Mouse (Mus musculus) heart, adult 18-20 months (tissue): ENCODE measurements at regions not wholly inside any gene's neighbourhood (a gene's known extent, or its start where the extent isn't known, plus 50 kb on each side); places are given as distances from the start of the nearest gene placed in this dataset.
A peak's percentile ranks its signal among the peaks of the same experiment; 100 is the strongest.

Source experiments
- DNase-seq, 2 experiments: peaks; one replicate each; pipeline ENCODE4 v3.0.0; 2021 to 2022; ENCODE audit warnings: mixed read lengths in 1 of 2

DNA sequence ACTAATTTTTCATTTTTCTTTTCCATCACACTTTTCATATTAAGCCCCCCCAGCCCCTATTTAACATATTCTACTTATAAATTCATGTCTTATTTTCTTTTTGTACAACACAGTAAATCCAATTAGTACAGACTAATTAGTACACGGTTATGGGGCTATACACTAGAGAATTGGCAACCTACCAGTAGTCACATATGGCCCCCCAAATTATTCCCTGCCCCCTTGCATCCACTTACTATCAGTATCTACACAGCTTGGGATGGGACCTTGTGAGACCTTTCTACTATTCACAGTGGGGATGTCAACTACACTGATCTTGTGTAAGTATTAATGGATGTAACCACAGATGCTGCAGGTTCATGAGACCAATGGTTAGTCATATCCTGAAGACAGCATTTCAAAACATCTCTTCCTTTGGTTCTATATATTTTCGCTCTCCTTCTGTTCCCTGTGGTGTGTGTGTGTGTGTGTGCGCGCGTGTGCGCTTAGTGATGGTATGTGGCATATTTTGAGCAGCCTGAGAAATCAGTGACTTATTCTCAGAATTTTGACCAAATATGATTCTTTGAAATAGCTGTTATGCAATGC, 732.9 kb upstream of the Zeb2 start:
- no peak for DNase-seq

DNA sequence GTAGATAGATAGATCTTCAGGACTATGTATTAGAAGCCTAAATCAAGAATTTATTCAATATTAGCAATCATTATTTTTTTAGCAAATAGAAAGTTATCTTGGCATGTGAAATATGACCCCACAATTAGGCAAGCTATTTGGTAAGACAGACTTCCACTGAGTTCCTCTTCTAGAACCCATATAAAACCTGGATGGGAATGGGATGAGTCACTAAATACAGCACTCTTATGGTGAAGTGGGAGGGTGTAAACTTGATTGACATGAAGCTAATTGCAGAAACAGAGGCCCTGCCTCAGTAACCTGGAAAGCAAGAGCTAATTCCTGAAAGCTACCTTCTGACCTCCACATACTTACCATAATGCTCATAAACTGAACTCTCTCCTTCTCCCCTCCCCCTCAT, 723.2 kb upstream of the Zeb2 start:
- DNase-seq = no peak

DNA sequence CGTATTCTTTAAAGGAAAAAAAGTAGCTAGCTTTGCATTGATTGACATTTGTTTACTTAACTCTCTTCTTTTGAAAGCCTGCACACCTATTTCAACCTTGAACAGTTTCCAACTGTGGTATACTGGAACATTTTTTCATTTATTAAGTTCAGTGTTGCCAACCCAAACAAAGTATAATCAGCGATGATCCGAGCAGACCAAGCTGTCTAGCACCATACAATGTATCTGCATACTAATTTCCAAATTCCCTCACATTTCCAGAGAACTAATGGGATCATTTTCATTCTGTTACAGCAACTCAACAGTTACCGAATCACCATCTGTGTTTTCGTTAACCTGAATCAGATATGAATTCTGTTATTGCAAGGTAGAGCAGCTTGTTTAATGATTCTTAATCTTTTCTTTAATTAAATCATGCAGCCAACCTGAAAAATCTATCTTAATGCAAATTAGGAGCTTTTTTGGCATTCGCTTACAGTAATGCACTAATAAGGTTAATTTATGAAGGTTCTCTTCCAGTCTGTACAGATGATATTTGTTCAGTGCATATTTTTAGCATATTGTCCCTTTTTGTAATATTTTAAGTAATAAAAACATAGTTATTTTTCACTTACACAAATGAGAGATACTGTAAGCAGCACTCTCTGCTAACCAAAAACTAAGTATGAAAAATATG, 719.5 kb upstream of the Zeb2 start:
- no peak for DNase-seq

DNA sequence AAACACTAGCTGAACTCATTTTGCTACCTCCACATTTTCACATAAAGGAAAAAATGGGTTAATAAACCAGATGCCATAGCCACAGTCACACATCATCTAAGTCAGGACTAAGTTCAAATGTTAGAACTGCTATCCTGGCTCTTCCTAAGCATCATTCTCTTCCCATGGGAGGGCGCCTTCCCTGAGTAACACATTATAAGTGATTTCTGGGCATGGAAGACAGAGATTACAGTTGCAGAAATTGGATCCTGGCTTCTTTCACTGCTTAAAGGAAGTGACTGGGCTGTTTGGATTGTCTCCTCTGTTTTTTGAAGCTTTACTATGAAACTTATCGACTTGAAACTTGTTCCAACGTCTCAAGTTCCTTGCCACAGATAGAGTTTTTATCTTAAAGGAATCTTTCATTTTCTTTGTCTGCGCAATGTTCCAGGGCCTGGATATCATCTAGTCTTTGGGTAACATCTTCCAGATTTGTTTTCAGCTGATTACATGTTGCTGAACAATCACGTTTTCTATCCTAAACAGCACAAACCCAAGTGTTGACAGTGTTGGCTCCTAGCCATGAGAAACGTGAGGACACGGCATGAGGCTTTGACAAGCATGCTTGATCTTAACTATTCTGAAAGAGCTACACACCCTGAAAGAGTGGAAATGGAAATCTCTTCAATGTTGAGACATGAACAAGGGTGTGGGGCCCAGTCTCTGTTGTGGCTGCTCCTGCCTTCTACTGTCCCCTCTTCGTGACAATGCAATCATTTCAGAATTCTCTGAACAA, 700.9 kb upstream of the Zeb2 start:
- DNase-seq = peak; percentile 7 to 10

DNA sequence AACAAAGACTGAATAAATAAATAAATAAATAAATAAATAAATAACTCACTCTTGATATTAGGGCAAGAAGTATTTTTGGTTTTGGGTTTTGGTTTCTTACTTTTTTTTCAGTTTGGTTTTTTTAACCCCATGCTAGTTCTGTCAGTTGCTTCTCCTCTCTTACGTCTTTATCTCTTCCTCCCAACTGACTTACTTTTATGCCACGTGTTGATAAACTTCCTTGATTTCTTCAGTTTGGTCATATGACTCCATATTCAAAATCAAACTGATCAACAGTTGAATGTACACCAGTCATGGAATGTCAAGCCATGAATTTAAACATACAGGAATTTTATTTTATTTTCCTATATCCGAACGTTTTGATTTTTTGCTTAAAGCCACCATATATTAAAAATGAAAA, 697.5 kb upstream of the Zeb2 start:
- no peak for DNase-seq

DNA sequence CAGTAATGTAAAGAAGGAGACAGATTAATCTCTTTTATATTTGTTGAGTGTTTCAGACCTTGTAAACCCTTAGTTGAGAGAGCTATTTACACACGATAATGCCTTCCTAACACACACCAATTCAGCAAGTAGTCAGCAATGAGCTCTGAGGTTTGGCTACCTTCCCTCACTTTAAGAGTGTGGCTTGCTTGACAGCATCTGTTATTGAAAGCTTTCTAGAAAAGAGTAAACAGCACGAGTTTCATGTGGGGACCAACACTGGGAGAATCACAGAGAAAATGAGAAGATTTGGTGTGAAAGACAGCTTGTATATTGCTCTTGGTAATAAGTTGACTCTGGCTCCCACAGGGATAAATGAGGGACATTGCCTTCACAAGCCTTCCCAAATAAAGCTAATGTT, 688.1 kb upstream of the Zeb2 start:
- DNase-seq = no peak

DNA sequence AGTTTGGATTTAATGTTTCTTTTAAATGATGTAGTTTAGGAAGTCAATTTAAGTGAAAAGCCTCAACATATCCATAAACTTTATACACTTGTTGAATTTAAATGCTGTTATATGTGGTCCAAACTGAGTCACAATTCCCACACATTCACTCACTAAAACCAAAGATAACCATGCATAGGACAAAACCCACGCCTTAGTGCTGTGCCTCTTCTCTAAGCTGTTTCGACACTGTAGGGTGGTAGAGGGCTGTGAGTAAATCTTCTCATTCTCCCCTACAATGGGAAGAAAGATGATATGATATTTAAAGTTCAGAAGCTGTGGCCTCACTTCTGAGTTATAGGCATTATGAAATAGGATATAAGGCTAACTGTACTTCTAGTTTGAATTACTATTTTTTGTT, 682.9 kb upstream of the Zeb2 start:
- DNase-seq = no peak

DNA sequence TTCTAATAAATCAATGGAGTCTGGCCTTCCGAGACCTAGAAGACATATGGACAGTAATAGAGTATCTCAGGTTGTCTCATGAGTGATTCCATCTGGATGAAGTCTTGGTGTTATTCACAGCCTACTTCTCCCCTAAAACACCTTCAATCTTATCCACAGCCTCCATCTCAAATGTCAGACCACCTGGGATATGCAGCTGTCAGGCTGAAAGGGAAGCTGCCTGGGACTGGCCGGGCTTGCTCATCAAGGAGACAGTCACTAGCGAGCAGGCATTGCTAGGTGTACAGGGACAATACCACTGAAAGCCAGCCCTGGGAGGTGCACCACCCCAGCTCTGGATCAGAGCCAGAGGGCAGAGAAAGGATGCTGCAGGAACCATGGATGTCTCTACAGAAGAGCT, 676.4 kb upstream of the Zeb2 start:
- no peak for DNase-seq

DNA sequence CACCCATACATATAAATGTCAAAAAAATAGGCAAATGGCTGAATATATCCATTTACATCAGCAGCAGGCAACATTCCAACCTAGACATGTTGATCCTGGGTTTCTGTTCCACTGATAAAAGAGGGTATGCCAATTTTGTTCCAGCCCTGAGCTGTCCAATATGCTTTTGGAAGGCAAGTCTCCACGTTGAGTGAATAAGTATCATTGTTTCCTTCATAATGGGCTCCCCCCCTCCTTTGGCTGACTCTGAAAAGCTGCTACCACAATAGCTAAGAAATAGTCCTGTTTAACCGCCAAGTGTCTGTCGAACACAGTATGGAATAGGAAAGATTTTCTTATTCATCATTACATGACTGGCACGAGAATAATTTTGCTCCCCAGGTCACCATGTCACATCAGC, 672.5 kb upstream of the Zeb2 start:
- no peak for DNase-seq

DNA sequence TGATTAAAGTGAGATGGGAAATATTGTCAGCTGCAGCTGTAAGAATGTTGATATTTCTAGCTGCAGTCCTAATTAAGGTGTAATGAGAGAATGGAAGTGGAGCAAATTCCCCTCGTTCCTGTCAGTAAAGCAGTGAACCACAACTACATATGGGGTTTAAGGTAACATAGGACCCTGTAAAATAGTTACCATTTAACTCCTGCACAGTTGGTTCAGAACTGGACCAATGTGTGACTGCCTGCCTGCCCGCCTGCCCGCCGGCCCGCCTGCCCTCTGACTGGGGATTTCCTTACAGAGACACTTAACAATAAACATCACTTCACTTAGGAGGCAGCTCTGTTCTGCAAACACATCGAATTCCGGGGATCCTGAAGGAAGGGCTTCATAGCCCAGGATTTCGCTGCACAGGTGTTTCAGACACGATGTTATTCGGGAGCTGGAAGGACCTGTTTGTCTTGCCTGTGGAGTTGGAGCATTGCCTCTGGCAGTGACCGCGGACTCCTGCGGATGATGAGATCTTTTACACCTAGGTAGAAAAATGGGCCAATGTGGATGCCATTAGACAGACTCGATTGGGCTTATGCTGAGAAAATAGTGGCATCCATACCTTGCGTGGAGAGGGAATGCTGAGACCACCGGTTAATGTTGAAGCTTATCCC, 670.7 kb upstream of the Zeb2 start:
- no peak for DNase-seq

DNA sequence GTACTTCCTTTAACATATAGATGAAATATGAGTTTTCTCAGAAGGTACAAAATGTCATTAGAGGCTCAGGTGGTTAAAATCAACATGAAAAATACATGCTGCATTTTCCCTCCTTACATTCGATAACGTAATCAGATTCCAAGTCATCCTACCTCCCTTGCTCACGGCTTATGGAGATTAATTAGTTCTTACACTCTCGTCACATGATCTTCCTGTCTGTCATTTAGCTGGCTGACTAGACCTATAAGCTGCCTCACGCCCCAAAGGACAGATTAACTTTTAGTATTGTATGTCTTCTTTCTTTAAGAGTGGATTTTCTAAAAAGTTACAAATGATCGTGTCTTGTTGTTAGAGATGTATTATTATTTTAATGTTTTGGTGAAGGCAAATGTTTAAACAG, 669.6 kb upstream of the Zeb2 start:
- DNase-seq = no peak

DNA sequence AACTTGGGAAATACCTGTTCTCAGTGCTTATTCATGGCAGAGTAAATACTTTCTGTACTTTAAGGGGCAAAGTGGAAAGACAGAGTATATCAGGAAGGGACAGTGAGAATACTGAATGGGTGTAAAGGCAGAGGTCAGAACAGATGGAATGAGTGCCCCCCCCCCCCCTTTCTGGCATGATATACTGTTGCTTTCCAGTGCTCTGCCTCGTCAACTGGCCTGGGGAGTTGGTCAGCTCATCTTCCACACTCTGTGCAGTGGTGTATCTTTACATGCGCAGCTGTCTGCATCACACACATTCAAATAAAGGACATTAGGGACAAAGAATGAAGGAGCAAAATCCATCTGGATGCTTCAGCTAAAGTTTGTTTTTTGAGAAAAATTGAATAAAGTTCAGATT, 668.5 kb upstream of the Zeb2 start:
- no peak for DNase-seq

DNA sequence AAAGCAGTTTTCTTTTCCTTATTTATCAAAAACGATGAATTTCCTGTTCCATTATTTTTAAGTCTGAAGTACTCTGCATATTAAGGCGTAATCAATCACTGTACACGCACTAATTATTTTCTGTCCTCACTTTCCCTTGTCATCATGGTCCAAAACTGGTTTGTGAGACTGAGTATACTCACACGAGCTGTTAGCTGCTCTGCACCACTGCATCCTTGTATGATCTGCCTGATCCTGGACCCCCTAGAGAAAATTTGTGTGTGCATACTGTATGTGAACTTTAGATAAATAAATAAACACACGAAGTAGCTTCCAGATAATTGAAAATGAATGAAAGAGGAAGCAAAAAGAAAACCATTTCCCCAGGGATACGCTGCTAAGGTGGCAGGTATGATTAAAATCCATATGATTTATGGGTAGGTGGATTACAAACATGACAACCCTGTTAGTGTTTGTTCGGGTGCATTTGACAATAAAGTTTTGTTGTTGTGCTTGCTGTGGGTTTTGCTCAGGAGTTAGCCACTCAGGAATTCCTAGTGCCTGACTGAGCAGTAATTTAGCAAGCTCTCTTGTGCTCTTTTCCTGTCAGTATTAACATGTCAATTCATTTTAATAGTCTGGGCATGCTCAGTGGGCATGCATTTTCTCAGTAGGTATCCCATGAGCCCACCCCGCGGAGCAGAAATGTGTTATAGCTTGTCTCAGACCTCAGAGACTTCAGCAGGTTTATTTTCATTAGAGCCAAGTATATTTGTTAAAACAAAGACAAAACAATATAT, 666.6 kb upstream of the Zeb2 start:
- no peak for DNase-seq

DNA sequence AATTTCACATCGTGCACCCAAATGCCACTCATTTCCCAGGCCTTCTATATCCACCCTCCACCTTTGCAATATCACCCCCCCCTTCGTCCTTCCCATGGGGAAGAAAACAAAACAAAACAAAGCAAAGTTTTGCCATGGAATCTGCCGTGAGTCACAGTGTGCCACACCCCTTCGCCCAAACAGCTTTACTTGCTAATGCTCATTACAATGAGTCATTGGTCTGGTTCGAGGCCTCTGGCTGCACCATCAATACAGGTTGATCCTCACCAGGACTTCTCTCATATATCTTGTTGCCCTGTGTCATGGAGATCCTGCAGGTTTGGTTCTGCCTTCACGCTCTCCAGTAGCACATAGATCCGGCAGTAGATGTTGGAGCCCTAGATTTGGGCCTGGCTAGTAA, 660.3 kb upstream of the Zeb2 start:
- no peak for DNase-seq

DNA sequence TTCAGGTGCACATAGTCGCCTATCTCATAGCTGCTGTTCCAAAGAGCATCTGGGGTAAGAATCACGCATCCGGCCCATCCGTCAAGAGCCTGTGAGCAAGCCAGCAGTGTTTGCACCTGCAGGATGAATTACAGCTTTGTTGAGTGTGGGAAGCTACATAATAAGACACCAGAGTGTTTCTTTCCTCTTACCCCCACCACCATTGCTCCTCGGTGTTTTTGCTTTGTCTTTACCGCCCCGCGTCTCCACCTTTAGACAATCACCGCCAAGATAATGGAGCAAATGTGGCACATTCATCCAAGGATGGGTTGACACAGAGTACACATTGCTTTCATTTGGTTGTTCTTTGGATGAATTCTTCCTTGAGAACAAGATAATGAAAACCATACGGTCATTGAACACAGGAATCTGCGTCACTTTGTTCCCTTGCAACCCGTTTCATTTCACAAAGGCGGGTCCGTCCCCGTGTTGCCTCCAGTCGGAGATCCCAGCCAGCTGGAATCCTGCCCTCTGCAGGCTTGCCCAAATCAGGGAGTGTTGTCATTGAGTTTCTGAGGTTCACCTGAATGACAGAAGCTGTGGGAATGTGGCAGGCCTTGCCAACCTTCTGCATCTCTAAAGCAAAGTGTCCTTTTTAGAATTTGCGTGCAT, 659.4 kb upstream of the Zeb2 start:
- DNase-seq = peak; percentile 32 to 47

DNA sequence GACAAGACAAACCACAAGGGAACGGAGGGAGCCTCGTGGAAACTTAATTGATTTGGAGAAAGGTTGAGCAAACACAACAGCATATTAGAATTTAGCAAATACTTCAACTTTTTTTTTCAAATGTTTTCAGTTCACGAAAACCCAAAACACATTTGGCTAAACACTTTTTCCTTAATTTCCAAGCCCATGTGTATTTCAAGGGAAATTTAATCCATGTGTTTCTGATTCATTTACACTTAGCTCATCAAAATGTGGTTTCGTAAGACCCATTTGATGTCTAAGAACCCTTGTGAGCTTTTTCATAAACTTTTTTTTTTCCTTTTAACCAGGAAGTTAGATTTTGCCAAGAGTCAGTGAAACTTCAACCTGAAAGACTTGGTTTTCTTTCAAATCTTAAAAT, 658.5 kb upstream of the Zeb2 start:
- peak in 1 of 2 experiments; percentile 14 for DNase-seq

DNA sequence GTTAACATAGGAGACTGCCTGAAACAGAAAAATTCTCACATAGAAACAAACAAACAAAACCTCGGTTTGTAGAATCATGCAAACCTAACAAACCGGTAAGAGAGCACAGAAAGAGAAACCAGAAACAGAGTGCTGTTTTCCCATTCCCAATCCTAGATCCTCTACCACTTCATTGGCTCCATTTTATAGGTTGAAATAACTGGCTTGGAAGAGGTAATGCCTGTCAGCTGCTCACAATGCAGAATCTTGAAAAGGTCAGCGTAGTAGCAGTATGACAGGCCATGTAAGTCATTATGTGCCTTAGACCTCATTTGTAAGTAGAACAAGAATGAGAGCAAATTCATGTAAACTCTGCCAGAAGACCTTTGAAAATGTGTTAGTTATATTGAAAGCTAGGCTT, 657.2 kb upstream of the Zeb2 start:
- DNase-seq = no peak

DNA sequence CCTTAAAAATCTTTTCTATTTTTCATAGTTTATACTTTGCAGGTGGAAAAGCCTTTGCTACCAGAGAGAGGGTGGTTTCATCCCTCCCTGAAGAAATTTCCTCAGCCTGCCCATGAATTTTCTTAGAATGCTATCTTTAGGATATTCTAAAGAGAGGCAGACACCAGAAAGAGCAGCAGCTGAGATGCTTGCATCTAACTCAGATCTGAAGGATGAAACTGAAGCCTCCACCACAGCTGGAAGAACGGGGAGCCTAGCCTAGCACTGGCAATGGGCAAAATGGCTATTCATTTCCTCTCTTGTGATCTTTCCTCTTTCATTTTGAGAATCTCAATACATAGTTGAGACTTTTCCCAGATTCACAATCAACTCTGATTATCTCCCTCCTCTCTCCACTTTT, 640.0 kb upstream of the Zeb2 start:
- no peak for DNase-seq

DNA sequence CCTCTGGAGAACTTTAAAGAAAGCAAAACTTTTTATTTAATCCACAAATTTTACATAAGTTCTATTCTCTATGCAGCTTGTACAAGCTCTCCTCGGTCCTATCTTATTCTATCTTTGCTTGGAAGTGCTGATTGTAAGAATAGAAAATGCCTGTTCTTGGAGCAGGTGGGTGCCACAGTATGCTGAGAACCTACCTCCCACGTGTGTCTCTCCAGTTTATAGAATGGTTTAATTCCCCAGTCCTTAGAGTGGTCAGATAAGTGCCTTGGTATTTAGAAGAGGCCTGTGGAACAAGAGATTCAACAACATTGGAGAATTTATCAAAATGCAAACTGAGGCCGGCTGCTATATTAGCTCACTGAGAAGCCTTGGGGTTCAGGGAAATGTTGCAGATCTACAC, 639.2 kb upstream of the Zeb2 start:
- DNase-seq = no peak

DNA sequence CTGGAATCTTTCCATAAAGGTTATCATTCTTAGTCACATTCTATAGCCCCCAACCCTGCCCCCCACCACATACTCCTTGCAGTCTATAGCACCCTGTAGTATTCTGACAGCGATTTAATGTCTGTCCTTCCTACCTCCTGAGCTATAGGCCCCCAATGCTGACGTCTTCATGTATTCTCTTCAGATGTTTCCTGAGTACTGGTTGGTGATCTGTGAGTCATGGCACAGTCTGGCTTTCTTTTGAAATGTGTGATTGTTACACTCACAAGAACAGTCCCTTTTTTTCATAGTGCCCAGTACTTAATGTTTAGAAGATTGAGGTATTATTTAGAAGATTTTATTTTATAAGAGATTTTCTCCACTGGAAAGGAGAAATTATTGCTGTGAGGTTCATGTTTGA, 634.6 kb upstream of the Zeb2 start:
- no peak for DNase-seq

DNA sequence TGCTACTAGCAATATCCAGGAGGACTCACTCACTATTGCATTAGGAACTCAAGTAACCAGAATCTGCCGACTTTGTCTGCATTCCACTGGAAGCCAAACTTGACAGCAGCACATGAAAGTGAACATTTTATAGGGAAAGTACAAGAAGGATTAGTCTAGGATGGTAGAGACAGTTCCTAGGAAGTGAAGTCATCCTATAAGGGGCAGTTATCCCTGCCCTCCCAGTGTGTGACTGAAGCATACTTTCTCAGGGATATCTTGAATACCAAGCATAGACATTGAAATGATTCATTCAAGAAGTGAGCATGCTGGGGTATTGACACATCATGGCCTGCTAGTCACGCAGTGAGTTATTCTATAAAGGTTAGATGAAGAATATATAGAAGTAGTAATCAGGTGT, 632.2 kb upstream of the Zeb2 start:
- no peak for DNase-seq
